Mouse (Mus musculus) neural tube, embryonic 14.5 days (tissue): ENCODE results near the gene Shank1. TPM values are rescaled to one million over a fixed set of nuclear protein-coding genes. Genes with fewer than 3 reads are reported as not detected.
A peak's percentile ranks its signal among the peaks of the same experiment; 100 is the strongest.

Experiments used
- ATAC-seq: fragments of 200-750 bp; cut with Nextera tagmentation; 2 replicates; pipeline ENCODE4 v1.8.0; 2017; ENCODE audit warnings: low read depth, mild to moderate bottlenecking, moderate TSS enrichment, moderate library complexity
- H3K27ac ChIP-seq: fragments of 300-500 bp; sonication (generic); 2 replicates; pipeline ENCODE4 v1.5.1; 2014; ENCODE audit warnings: low read depth, mild to moderate bottlenecking, control low read depth, low read length, moderate library complexity, mixed read lengths
- H3K27me3 ChIP-seq: fragments of 300-500 bp; sonication (generic); 2 replicates; pipeline ENCODE4 v1.6.1; 2014; ENCODE audit warnings: low read length; ENCODE audit not compliant: control insufficient read depth, insufficient read depth
- H3K36me3 ChIP-seq: fragments of 300-500 bp; sonication (generic); 2 replicates; pipeline ENCODE4 v1.6.1; 2014; ENCODE audit warnings: low read length, mixed read lengths; ENCODE audit not compliant: control insufficient read depth, insufficient read depth
- H3K4me1 ChIP-seq: fragments of 300-500 bp; sonication (generic); 2 replicates; pipeline ENCODE4 v1.6.1; 2014; ENCODE audit warnings: low read length; ENCODE audit not compliant: control insufficient read depth, insufficient read depth
- H3K4me2 ChIP-seq: fragments of 300-500 bp; sonication (generic); 2 replicates; pipeline ENCODE4 v1.6.1; 2014; ENCODE audit warnings: mild to moderate bottlenecking, low read depth, low read length, control low read depth
- H3K4me3 ChIP-seq: fragments of 300-500 bp; sonication (generic); 2 replicates; pipeline ENCODE4 v1.5.1; 2014; ENCODE audit warnings: low read depth, low read length, control low read depth, mixed read lengths
- H3K9ac ChIP-seq: fragments of 300-500 bp; sonication (generic); replicated peaks from 2 replicates; pipeline ENCODE4 v1.6.1; 2014; ENCODE audit warnings: low read depth, mild to moderate bottlenecking, control low read depth, low read length, mixed read lengths
- H3K9me3 ChIP-seq: fragments of 300-500 bp; sonication (generic); 2 replicates; pipeline ENCODE4 v1.6.1; 2016; ENCODE audit warnings: low read length; ENCODE audit not compliant: control insufficient read depth
- WGBS: fragments of 180-500 bp; shearing (Covaris S2); extraction: QIAGEN DNeasy Blood & Tissue Kit; methylation state at CpG from one replicate; pipeline ENCODE4 v1.1.7; 2014; 5-methylcytosine and 5-hydroxymethylcytosine counted together
- polyA plus RNA-seq: library from polyadenylated mRNA; unstranded; fragments of >200 nt; fragmentation: Nextera tagmentation; extraction: Ambion mirVana; gene quantifications from 2 replicates; pipeline ENCODE4 v1.2.1, GENCODE M21; 2014

Gene Shank1
- 39.9 and 62.7 TPM in 2 replicates for polyA plus RNA-seq

- no peaks in the 10 kb centered on the region for H3K9me3 ChIP-seq
- H3K4me1 ChIP-seq, result peaks cover 13% of the 10 kb centered on the region
- 28% methylated on average over 10 of the region's 22 CpGs for WGBS
- H3K36me3 ChIP-seq, result peaks cover 6% of the 10 kb centered on the region; the same call in 1 of the 2 replicates
- H3K4me2 ChIP-seq, result peak within 1 kb of the TSS; percentile 60
- peak within 1 kb of the TSS; percentile 61 for H3K4me3 ChIP-seq
- peak within 1 kb of the TSS; percentile 69 for H3K27ac ChIP-seq
- no peaks in the 10 kb centered on the region for H3K27me3 ChIP-seq
- H3K9ac ChIP-seq, result peak within 1 kb of the TSS; percentile 75
- no peak for ATAC-seq
Measured at GRCm38 (mm10) chr7:44309475-44310284, at the start of gene Shank1. Gene Shank1 (plus strand): TSS chr7:44310253.

GRCm38 (mm10) chr7:44260410-44260809, 49.6 kb upstream of the Shank1 start:
- Histone ChIP-seq H3K9me3 (no peaks in the 10 kb centered on the region), H3K4me2 (no peak overlapping the region), H3K27me3 (no peaks in the 10 kb centered on the region), H3K36me3 (no peaks in the 10 kb centered on the region), H3K27ac (no peak overlapping the region), H3K4me1 (peaks cover 4% of the 10 kb centered on the region; the same call in 1 of the 2 replicates), H3K4me3 (no peak overlapping the region), H3K9ac (no peak overlapping the region)
- WGBS, result 67% methylated on average over 6 of the region's 6 CpGs
- no peak for ATAC-seq

GRCm38 (mm10) chr7:44261147-44261546, 48.9 kb upstream of the Shank1 start, which contains the start of gene Gm15517:
Gene Gm15517 (plus strand): TSS chr7:44261447.
- Histone ChIP-seq H3K4me3 (no peak within 1 kb of the TSS), H3K9ac (no peak within 1 kb of the TSS), H3K36me3 (no peaks in the 10 kb centered on the region), H3K27ac (no peak within 1 kb of the TSS), H3K27me3 (no peaks in the 10 kb centered on the region), H3K9me3 (no peaks in the 10 kb centered on the region), H3K4me1 (peaks cover 4% of the 10 kb centered on the region; the same call in 1 of the 2 replicates), H3K4me2 (no peak within 1 kb of the TSS)
- no peak for ATAC-seq
- 51% methylated on average over 5 of the region's 5 CpGs for WGBS

- H3K4me1 ChIP-seq, result peaks cover 4% of the 10 kb centered on the region; the same call in 1 of the 2 replicates
- H3K27me3 ChIP-seq, result no peaks in the 10 kb centered on the region
- ATAC-seq, result peak; percentile 86
- no peaks in the 10 kb centered on the region for H3K36me3 ChIP-seq
- H3K9me3 ChIP-seq, result no peaks in the 10 kb centered on the region
- H3K4me2 ChIP-seq, result peak overlapping the region; percentile 44
- H3K27ac ChIP-seq, result no peak overlapping the region
- WGBS, result 1% methylated on average over 34 of the region's 34 CpGs
- H3K9ac ChIP-seq, result peak overlapping the region; percentile 33
- H3K4me3 ChIP-seq, result peak overlapping the region; percentile 22
Measured at GRCm38 (mm10) chr7:44262791-44263643, 47.0 kb upstream of the Shank1 start.

GRCm38 (mm10) chr7:44268117-44268516, 41.9 kb upstream of the Shank1 start:
- 83% methylated on average over 11 of the region's 11 CpGs for WGBS
- Histone ChIP-seq H3K27ac (no peak overlapping the region), H3K9ac (no peak overlapping the region), H3K27me3 (no peaks in the 10 kb centered on the region), H3K4me3 (no peak overlapping the region), H3K9me3 (no peaks in the 10 kb centered on the region), H3K36me3 (no peaks in the 10 kb centered on the region), H3K4me2 (no peak overlapping the region), H3K4me1 (peaks cover 4% of the 10 kb centered on the region; the same call in 1 of the 2 replicates)
- ATAC-seq, result no peak

GRCm38 (mm10) chr7:44269397-44269796, 40.7 kb upstream of the Shank1 start:
- Histone ChIP-seq H3K27me3 (no peaks in the 10 kb centered on the region), H3K27ac (no peak overlapping the region), H3K9ac (no peak overlapping the region), H3K4me1 (no peaks in the 10 kb centered on the region), H3K4me2 (no peak overlapping the region), H3K4me3 (no peak overlapping the region), H3K9me3 (no peaks in the 10 kb centered on the region), H3K36me3 (no peaks in the 10 kb centered on the region)
- no peak for ATAC-seq
- 94% methylated on average over 2 of the region's 2 CpGs for WGBS

GRCm38 (mm10) chr7:44271309-44271708, 38.7 kb upstream of the Shank1 start:
- Histone ChIP-seq H3K9me3 (no peaks in the 10 kb centered on the region), H3K4me3 (no peak overlapping the region), H3K4me1 (no peaks in the 10 kb centered on the region), H3K27ac (no peak overlapping the region), H3K27me3 (no peaks in the 10 kb centered on the region), H3K4me2 (no peak overlapping the region), H3K36me3 (no peaks in the 10 kb centered on the region), H3K9ac (no peak overlapping the region)
- WGBS, result 76% methylated on average over 2 of the region's 2 CpGs
- ATAC-seq, result no peak

GRCm38 (mm10) chr7:44272546-44272945, 37.5 kb upstream of the Shank1 start:
- ATAC-seq, result no peak
- Histone ChIP-seq H3K27ac (no peak overlapping the region), H3K4me2 (no peak overlapping the region), H3K9me3 (no peaks in the 10 kb centered on the region), H3K4me1 (no peaks in the 10 kb centered on the region), H3K9ac (no peak overlapping the region), H3K36me3 (no peaks in the 10 kb centered on the region), H3K27me3 (no peaks in the 10 kb centered on the region), H3K4me3 (no peak overlapping the region)
- WGBS, result 89% methylated on average over 7 of the region's 7 CpGs

- Histone ChIP-seq H3K4me1 (no peaks in the 10 kb centered on the region), H3K9ac (no peak overlapping the region), H3K27me3 (no peaks in the 10 kb centered on the region), H3K36me3 (no peaks in the 10 kb centered on the region), H3K4me2 (no peak overlapping the region), H3K4me3 (no peak overlapping the region), H3K27ac (no peak overlapping the region), H3K9me3 (no peaks in the 10 kb centered on the region)
- ATAC-seq, result no peak
- 59% methylated on average over 7 of the region's 7 CpGs for WGBS
Measured at GRCm38 (mm10) chr7:44273446-44273845, 36.6 kb upstream of the Shank1 start.
